Mouse (Mus musculus) intestine, embryonic 14.5 days (tissue): ENCODE data around the gene Lpgat1. TPM values are rescaled to one million over a fixed set of nuclear protein-coding genes. Genes with fewer than 3 reads are reported as not detected.

Experiments
- ATAC-seq: fragments of 200-750 bp; cut with Nextera tagmentation; replicated peaks from 2 replicates; pipeline ENCODE4 v1.8.0; 2017; ENCODE audit warnings: low read depth, moderate number of reproducible peaks, moderate TSS enrichment, moderate library complexity; ENCODE audit not compliant: low FRiP score, low TSS enrichment
- DNase-seq: peaks from one replicate; pipeline ENCODE4 v3.0.0-alpha.2; 2018; ENCODE audit warnings: low spot score
- H3K27ac ChIP-seq: fragments of 300-500 bp; sonication (generic); 2 replicates; pipeline ENCODE4 v1.5.1; 2014; ENCODE audit warnings: low read depth, mild to moderate bottlenecking, control low read depth
- H3K27me3 ChIP-seq: fragments of 300-500 bp; sonication (generic); replicated peaks from 2 replicates; pipeline ENCODE4 v1.6.1; 2014; ENCODE audit warnings: low read length, control low read depth; ENCODE audit not compliant: control insufficient read depth, insufficient read depth
- H3K36me3 ChIP-seq: fragments of 300-500 bp; sonication (generic); 2 replicates; pipeline ENCODE4 v1.6.1; 2014; ENCODE audit warnings: low read length, control low read depth; ENCODE audit not compliant: control insufficient read depth, insufficient read depth
- H3K4me1 ChIP-seq: fragments of 300-500 bp; sonication (generic); replicated peaks from 2 replicates; pipeline ENCODE4 v1.6.1; 2014; ENCODE audit warnings: low read length, control low read depth, mixed read lengths; ENCODE audit not compliant: control insufficient read depth, insufficient read depth
- H3K4me2 ChIP-seq: fragments of 300-500 bp; sonication (generic); 2 replicates; pipeline ENCODE4 v1.6.1; 2014; ENCODE audit warnings: low read length
- H3K4me3 ChIP-seq: fragments of 300-500 bp; sonication (generic); 2 replicates; pipeline ENCODE4 v1.5.1; 2014; ENCODE audit warnings: low read depth, low read length, control low read depth, mixed read lengths
- H3K9ac ChIP-seq: fragments of 300-500 bp; sonication (generic); 2 replicates; pipeline ENCODE4 v1.6.1; 2014; ENCODE audit warnings: mild to moderate bottlenecking, low read length
- H3K9me3 ChIP-seq: fragments of 300-500 bp; sonication (generic); 2 replicates; pipeline ENCODE4 v1.6.1; 2016; ENCODE audit warnings: low read length, control low read depth; ENCODE audit not compliant: control insufficient read depth
- WGBS: fragments of 180-500 bp; shearing (Covaris S2); extraction: QIAGEN DNeasy Blood & Tissue Kit; methylation state at CpG from one replicate; pipeline ENCODE4 v1.1.7; 2014; 5-methylcytosine and 5-hydroxymethylcytosine counted together
- polyA plus RNA-seq: library from polyadenylated mRNA; unstranded; fragments of >200 nt; fragmentation: Nextera tagmentation; extraction: Ambion mirVana; gene quantifications from 2 replicates; pipeline ENCODE4 v1.2.1, GENCODE M21; 2014

Lpgat1 gene
- polyA plus RNA-seq, 1 experiment from 2014 or later: 22.2 TPM

DNA sequence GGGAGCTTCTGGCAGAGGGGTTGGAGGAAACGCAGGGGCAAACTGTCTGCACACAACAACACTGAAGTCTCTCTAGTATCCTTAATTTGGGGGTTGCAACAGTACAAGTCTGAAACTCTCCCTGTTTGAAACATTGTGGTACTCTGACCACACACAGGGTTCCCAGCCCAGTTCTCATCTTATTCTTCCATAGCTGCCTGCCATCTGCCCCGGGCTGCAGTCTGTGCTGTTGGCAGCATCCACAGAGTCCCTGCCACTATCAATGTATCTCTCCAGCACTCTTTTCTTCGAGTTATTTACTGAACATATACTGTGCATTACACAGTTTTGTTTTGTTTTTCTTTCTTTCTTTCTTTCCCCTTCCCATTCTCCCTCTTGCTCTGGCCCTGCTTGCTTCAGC is 99.0 kb downstream of the Lpgat1 start:
- DNase-seq (no peak), ATAC-seq (no peak)
- Histone ChIP-seq H3K27ac (no peak overlapping the region), H3K27me3 (no peaks in the 10 kb centered on the region), H3K4me2 (no peak overlapping the region), H3K4me3 (no peak overlapping the region), H3K36me3 (no peaks in the 10 kb centered on the region), H3K9ac (no peak overlapping the region), H3K4me1 (peaks cover 12% of the 10 kb centered on the region; the same call in 1 of the 2 replicates), H3K9me3 (no peaks in the 10 kb centered on the region)
- 67% methylated on average over 3 of the region's 3 CpGs for WGBS

DNA sequence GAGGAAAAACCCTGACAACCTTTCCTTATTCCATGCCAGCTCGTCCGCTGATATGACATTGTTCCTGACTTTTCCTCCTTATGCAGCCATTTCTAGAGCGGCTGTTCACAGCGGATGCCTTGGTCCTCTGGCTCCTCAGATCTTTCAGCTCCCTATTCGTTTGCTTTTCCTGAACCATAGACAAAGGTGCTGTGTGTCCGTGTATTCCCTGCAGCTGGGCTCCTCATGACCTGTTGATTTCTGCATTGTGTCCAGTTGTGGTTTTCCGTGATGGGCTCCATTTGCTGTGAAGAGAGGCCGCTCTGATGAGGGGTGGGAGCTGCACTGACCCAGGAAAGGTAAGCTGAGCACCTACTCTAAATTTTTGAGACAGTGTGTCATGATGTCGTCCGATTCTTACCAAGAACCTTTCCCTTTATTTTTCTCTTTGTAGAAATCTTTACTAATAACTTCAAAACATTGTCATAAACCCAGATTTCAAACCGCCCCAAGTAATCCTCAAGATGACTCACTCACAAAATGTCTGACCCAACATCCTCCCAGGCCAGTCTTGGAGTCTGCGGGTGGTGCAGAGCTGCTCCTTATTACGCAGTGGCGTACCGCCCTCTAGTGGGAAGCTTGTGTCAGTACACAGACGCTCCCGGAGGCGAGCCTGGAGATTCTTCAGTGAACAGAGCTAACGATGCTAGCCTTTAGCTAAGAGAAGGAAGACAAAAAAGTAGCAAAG is 99.9 kb downstream of the Lpgat1 start:
- H3K4me3 ChIP-seq: no peak overlapping the region
- H3K36me3 ChIP-seq: no peaks in the 10 kb centered on the region
- no peaks in the 10 kb centered on the region for H3K9me3 ChIP-seq
- no peak overlapping the region for H3K4me2 ChIP-seq
- no peak overlapping the region for H3K27ac ChIP-seq
- H3K9ac ChIP-seq: no peak overlapping the region
- H3K4me1 ChIP-seq: peaks cover 19% of the 10 kb centered on the region
- peak; percentile 89 for DNase-seq
- WGBS: 37% methylated on average over 19 of the region's 19 CpGs
- ATAC-seq: peak; percentile 57
- no peaks in the 10 kb centered on the region for H3K27me3 ChIP-seq

DNA sequence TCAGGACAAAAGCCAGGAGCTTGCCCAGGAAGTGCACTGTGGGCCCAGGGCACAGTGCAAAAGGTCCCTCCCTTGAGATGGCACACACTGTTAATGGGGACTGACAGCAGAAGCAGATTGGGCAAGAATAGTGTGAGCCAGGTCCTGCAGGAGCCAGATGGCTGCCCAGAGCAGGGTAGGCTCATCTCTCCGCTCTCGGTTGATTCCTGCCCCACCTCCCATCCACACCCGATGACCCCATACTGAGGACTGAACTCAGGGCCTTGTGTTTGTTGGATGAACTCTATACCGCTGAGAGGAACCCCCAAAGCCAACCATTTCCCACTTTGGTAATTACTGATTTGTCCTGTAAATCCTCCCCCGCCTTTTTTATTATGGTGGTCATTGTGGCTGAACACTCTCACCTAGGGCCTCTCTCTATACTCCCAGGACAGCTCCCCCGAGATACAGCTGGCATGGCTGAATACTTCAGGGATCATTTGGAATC is 100.6 kb downstream of the Lpgat1 start:
- no peaks in the 10 kb centered on the region for H3K9me3 ChIP-seq
- H3K4me3 ChIP-seq: no peak overlapping the region
- H3K9ac ChIP-seq: no peak overlapping the region
- no peak overlapping the region for H3K4me2 ChIP-seq
- H3K27ac ChIP-seq: no peak overlapping the region
- 37% methylated on average over 6 of the region's 6 CpGs for WGBS
- ATAC-seq: no peak
- H3K36me3 ChIP-seq: no peaks in the 10 kb centered on the region
- H3K4me1 ChIP-seq: peaks cover 19% of the 10 kb centered on the region
- no peak for DNase-seq
- H3K27me3 ChIP-seq: no peaks in the 10 kb centered on the region

DNA sequence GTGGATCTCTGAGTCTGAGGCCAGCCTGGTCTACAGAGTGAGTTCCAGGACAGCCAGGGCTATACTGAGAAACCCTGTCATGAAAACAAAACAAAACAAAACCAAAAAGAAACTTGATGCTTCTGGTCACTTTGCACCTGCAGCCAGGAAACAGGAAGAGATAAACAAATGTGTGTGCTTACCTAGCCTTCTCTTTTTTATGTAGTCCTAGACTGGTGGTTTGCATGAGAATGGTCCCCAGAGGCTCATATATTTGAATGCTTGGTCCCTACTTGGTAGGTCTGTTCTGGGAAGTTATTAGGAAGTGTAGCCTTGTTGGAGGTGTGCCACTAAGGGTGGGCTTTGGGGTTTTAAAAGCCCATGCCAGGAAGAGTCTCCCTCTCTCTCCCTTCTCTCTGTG is 101.4 kb downstream of the Lpgat1 start:
- Histone ChIP-seq H3K4me2 (no peak overlapping the region), H3K36me3 (peaks cover 6% of the 10 kb centered on the region), H3K27me3 (no peaks in the 10 kb centered on the region), H3K9me3 (no peaks in the 10 kb centered on the region), H3K9ac (no peak overlapping the region), H3K4me3 (no peak overlapping the region), H3K4me1 (peaks cover 19% of the 10 kb centered on the region), H3K27ac (no peak overlapping the region)
- ATAC-seq: no peak
- DNase-seq: no peak

DNA sequence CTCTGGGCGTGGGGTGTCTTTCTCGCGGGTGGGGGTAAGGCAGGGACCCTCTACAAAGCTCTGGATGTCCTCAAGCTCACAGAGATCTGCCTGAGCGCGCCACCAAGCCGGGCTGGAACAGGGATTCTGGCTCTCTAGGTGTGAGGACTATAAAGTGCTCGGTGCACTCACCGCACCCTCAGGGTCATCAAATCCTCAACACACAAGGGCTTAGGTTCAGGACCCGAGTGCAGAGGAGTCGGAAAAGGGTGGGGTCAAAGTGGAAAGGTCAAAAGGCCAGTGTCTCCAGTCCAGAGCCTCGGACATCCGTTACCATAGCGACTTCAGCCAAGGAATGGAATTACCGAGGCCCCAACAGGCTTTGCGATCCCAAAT is 103.3 kb downstream of the Lpgat1 start:
- Histone ChIP-seq H3K36me3 (peaks cover 25% of the 10 kb centered on the region), H3K9ac (peak overlapping the region; percentile 37), H3K4me2 (peak overlapping the region; percentile 85), H3K27me3 (no peaks in the 10 kb centered on the region), H3K4me1 (peaks cover 19% of the 10 kb centered on the region), H3K27ac (no peak overlapping the region), H3K9me3 (no peaks in the 10 kb centered on the region), H3K4me3 (peak overlapping the region; percentile 81)
- WGBS: 5% methylated on average over 15 of the region's 15 CpGs
- DNase-seq (no peak), ATAC-seq (peak; percentile 48)

DNA sequence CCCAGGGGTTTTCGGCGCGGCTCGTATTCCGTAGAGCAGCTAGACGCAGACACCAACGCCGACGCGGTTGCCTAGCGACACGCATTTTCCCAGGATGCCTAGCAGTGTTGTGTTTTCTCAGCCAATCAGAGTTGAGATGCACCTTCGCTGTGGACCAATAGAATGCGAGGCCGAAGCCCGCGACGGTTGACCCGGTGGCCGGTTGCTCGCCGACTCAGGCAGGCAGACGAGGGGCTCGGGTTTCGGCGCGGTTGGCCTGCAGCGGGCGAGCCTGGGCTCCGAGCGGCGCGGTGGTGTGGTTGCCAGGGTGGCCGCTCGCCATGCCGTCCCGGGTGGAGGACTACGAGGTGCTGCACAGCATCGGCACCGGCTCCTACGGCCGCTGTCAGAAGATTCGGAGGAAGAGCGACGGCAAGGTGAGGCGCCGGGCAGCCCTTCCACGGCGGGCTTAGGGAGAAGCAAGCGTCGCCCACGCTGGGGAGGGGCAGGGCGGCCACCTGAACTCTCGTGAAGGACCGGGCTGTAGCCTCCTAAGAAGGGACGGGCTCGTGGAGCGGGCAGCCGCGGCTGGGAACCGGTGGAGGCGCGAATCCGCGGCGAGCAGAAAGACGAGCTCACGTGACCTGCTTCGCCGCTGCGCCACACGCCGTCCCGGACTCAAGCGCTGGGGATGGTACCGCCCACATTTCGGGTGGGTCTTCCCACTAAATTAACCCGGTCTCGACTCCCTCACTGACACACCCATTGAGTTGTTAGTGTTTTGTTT is 103.9 kb downstream of the Lpgat1 start, which contains the start of gene Nek2:
Nek2 (plus strand) TSS at position 119 of the 766 bp plus-strand sequence.
- peaks cover 31% of the 10 kb centered on the region for H3K36me3 ChIP-seq
- peak within 1 kb of the TSS; percentile 81 for H3K4me3 ChIP-seq
- H3K4me2 ChIP-seq: peak within 1 kb of the TSS; percentile 85
- no peaks in the 10 kb centered on the region for H3K9me3 ChIP-seq
- H3K27ac ChIP-seq: peak within 1 kb of the TSS; percentile 86
- peak within 1 kb of the TSS; percentile 82 for H3K9ac ChIP-seq
- peaks cover 19% of the 10 kb centered on the region for H3K4me1 ChIP-seq
- H3K27me3 ChIP-seq: no peaks in the 10 kb centered on the region
- DNase-seq (peak; percentile 98), ATAC-seq (peak; percentile 93)
- under 1% methylated on average over 79 of the region's 79 CpGs for WGBS

DNA sequence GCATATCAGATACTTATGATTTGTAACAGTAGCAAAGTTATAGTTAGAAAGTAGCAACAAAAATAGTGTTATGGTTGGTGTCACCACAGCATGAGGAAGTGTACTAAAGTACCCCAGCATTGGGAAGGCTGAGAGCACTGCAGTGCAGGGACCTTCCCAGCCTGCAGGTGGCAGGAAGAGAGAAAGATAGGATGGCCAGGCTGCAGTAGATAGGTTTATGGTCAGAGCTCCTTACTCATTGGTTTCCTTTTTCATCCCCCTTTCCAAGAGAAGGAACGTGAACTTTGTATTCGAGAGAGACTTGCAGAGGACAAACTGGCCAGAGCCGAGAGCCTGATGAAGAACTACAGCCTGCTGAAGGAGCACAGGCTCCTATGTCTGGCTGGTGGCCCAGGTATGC is 111.5 kb downstream of the Lpgat1 start:
- Histone ChIP-seq H3K36me3 (peaks cover 81% of the 10 kb centered on the region), H3K4me2 (no peak overlapping the region), H3K4me3 (no peak overlapping the region), H3K27ac (no peak overlapping the region), H3K9ac (no peak overlapping the region), H3K4me1 (no peaks in the 10 kb centered on the region), H3K9me3 (no peaks in the 10 kb centered on the region), H3K27me3 (no peaks in the 10 kb centered on the region)
- WGBS: 83% methylated on average over 3 of the region's 3 CpGs
- ATAC-seq: no peak
- no peak for DNase-seq

DNA sequence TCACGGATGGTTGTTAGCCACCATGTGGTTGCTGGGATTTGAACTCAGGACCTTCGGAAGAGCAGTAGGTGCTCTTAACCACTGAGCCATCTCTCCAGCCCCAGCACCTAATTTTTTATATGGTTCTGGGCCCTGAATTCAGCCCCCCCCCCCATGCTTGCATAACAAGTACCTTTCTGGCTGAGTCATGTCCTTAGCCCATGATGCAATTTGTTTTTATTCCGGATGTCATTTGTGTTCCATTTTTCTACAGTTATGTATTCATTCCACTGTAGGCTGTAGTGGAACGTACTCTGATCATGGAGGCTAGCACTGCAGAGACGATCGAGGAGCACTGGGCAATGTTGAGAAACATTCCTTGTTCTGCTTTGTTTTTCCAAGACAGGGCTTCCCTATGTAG is 115.8 kb downstream of the Lpgat1 start:
- no peak overlapping the region for H3K9ac ChIP-seq
- no peaks in the 10 kb centered on the region; the same call in 1 of the 2 replicates for H3K4me1 ChIP-seq
- DNase-seq: no peak
- H3K4me2 ChIP-seq: no peak overlapping the region
- WGBS: 95% methylated on average over 6 of the region's 6 CpGs
- H3K27ac ChIP-seq: no peak overlapping the region
- ATAC-seq: no peak
- H3K27me3 ChIP-seq: no peaks in the 10 kb centered on the region
- no peak overlapping the region for H3K4me3 ChIP-seq
- no peaks in the 10 kb centered on the region for H3K9me3 ChIP-seq
- H3K36me3 ChIP-seq: peaks cover 38% of the 10 kb centered on the region
